Mouse (Mus musculus) lung, embryonic 14.5 days (tissue): ENCODE data around the gene Tub. TPM values are rescaled to one million over a fixed set of nuclear protein-coding genes. Genes with fewer than 3 reads are reported as not detected.
A peak's percentile ranks its signal among the peaks of the same experiment; 100 is the strongest.

Experiments used
- ATAC-seq: fragments of 200-750 bp; cut with Nextera tagmentation; 2 replicates; pipeline ENCODE4 v1.8.0; 2017; ENCODE audit warnings: mild to moderate bottlenecking, moderate TSS enrichment, moderate library complexity; ENCODE audit not compliant: insufficient read depth
- DNase-seq: peaks from one replicate; pipeline ENCODE4 v3.0.0-alpha.2; 2015
- H3K27ac ChIP-seq: fragments of 300-500 bp; sonication (generic); 2 replicates; pipeline ENCODE4 v1.5.1; 2014; ENCODE audit warnings: low read depth, mild to moderate bottlenecking, moderate library complexity
- H3K27me3 ChIP-seq: fragments of 300-500 bp; sonication (generic); 2 replicates; pipeline ENCODE4 v1.6.1; 2014; ENCODE audit warnings: low read length, control low read depth; ENCODE audit not compliant: insufficient read depth
- H3K36me3 ChIP-seq: fragments of 300-500 bp; sonication (generic); 2 replicates; pipeline ENCODE4 v1.6.1; 2014; ENCODE audit warnings: control low read depth; ENCODE audit not compliant: insufficient read depth
- H3K4me1 ChIP-seq: fragments of 300-500 bp; sonication (generic); 2 replicates; pipeline ENCODE4 v1.6.1; 2014; ENCODE audit warnings: antibody characterized with exemption, control low read depth; ENCODE audit not compliant: insufficient read depth
- H3K4me2 ChIP-seq: fragments of 300-500 bp; sonication (generic); 2 replicates; pipeline ENCODE4 v1.6.1; 2014; ENCODE audit warnings: mild to moderate bottlenecking
- H3K4me3 ChIP-seq: fragments of 300-500 bp; sonication (generic); 2 replicates; pipeline ENCODE4 v1.5.1; 2014; ENCODE audit warnings: low read depth, low read length
- H3K9ac ChIP-seq: fragments of 300-500 bp; sonication (generic); 2 replicates; pipeline ENCODE4 v1.6.1; 2014
- H3K9me3 ChIP-seq: fragments of 300-500 bp; sonication (generic); 2 replicates; pipeline ENCODE4 v1.6.1; 2016; ENCODE audit warnings: low read depth, low read length, control low read depth
- CTCF ChIP-seq: IDR thresholded peaks from 2 replicates; pipeline ENCODE4 v1.5.1; 2016; ENCODE audit warnings: antibody characterized with exemption, low read depth
- WGBS: fragments of 180-500 bp; shearing (Covaris S2); extraction: QIAGEN DNeasy Blood & Tissue Kit; methylation state at CpG from one replicate; pipeline ENCODE4 v1.1.7; 2014; 5-methylcytosine and 5-hydroxymethylcytosine counted together
- polyA plus RNA-seq: library from polyadenylated mRNA; unstranded; fragments of >200 nt; fragmentation: Nextera tagmentation; extraction: Ambion mirVana; gene quantifications from 2 replicates; pipeline ENCODE4 v1.2.1, GENCODE M21; 2014

The Tub gene
- polyA plus RNA-seq, 1 experiment from 2014 or later: 2.0 TPM

- Histone ChIP-seq H3K27me3 (no peaks in the 10 kb centered on the region), H3K27ac (no peak overlapping the region), H3K9me3 (no peaks in the 10 kb centered on the region), H3K4me3 (no peak overlapping the region), H3K4me1 (no peaks in the 10 kb centered on the region), H3K4me2 (no peak overlapping the region), H3K36me3 (no peaks in the 10 kb centered on the region), H3K9ac (no peak overlapping the region)
- DNase-seq (no peak), ATAC-seq (no peak)
- WGBS: 13% methylated on average over 3 of the region's 3 CpGs
- TF ChIP-seq CTCF: no peak
Observed at GRCm38 (mm10) chr7:109003653-109004052, 53.5 kb downstream of the Tub start.

DNA sequence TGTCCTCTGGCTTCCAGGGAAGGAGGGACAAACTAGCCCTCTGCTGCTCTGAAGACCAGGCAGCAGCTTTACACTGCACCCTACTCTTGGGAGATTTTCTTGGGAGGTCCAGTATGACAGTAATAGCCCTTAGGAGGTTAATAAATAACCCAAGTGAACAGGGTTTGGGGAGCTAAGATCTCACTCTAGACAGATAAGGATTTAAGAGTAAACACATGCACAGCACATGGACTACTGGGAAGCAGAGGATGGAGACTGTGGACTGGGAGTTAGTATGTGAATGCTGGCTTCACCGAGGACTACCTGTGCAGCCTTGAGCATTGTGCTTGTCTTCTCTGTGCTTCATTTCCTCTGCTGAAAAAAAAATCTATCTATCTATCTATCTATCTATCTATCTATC is 59.1 kb downstream of the Tub start:
- Histone ChIP-seq H3K4me3 (no peak overlapping the region), H3K36me3 (no peaks in the 10 kb centered on the region), H3K27me3 (peaks cover 26% of the 10 kb centered on the region), H3K9me3 (no peaks in the 10 kb centered on the region), H3K9ac (no peak overlapping the region), H3K4me1 (no peaks in the 10 kb centered on the region), H3K4me2 (no peak overlapping the region), H3K27ac (no peak overlapping the region)
- ATAC-seq (no peak), DNase-seq (no peak)
- no peak for TF ChIP-seq CTCF
- WGBS: 67% methylated on average over 1 of the region's 1 CpGs

GRCm38 (mm10) chr7:109010720-109011595 is 60.8 kb downstream of the Tub start:
- Histone ChIP-seq H3K4me3 (peak overlapping the region; percentile 56), H3K4me2 (peak overlapping the region; percentile 86), H3K4me1 (no peaks in the 10 kb centered on the region), H3K27me3 (peaks cover 26% of the 10 kb centered on the region), H3K9me3 (no peaks in the 10 kb centered on the region), H3K36me3 (no peaks in the 10 kb centered on the region), H3K9ac (peak overlapping the region; percentile 64), H3K27ac (no peak overlapping the region)
- WGBS: 1% methylated on average over 72 of the region's 82 CpGs
- ATAC-seq: peak; percentile 79
- no peak for TF ChIP-seq CTCF
- DNase-seq: peak; percentile 44

DNA sequence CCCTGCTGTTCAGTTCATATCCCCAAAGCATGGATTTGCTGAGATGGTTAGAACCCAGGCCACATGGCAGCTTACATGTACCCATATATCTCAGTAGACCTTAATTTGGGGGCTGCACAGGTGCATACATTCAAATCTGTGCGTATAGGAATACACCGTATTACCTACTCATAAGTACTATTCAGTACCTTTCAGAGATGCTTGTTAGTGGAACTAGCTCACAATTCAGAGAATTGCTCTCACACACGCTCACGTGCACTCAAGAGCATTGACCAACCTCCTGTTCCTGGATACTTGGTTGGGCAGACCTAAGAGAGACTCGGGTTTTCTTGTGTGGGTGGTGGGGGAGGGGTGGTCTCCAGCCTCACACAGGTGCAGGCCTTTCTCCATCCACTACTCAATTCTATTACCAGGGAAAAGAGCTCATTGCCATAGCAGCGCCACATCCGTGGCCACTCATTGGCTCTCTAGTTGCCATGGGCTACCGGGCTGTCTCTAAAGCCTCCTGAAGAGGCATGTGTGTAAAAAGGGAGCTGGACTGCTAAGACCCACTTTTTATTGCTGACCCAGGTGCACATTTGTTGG is 61.5 kb downstream of the Tub start:
- 33% methylated on average over 8 of the region's 8 CpGs for WGBS
- Histone ChIP-seq H3K27me3 (peaks cover 26% of the 10 kb centered on the region), H3K4me3 (peak overlapping the region; percentile 56), H3K4me1 (no peaks in the 10 kb centered on the region), H3K4me2 (peak overlapping the region; percentile 86), H3K36me3 (no peaks in the 10 kb centered on the region), H3K9me3 (no peaks in the 10 kb centered on the region), H3K9ac (no peak overlapping the region), H3K27ac (no peak overlapping the region)
- peak; percentile 18; the same call in 1 of the 2 replicates for ATAC-seq
- DNase-seq: no peak
- TF ChIP-seq CTCF: no peak

- H3K4me3 ChIP-seq: no peak overlapping the region
- H3K36me3 ChIP-seq: no peaks in the 10 kb centered on the region
- no peaks in the 10 kb centered on the region for H3K4me1 ChIP-seq
- no peak for TF ChIP-seq CTCF
- WGBS: 100% methylated on average over 1 of the region's 1 CpGs
- H3K4me2 ChIP-seq: no peak overlapping the region
- H3K27ac ChIP-seq: no peak overlapping the region
- H3K9me3 ChIP-seq: no peaks in the 10 kb centered on the region
- ATAC-seq (no peak), DNase-seq (no peak)
- peaks cover 26% of the 10 kb centered on the region for H3K27me3 ChIP-seq
- no peak overlapping the region for H3K9ac ChIP-seq
Observed at GRCm38 (mm10) chr7:109012575-109012974, 62.4 kb downstream of the Tub start.

DNA sequence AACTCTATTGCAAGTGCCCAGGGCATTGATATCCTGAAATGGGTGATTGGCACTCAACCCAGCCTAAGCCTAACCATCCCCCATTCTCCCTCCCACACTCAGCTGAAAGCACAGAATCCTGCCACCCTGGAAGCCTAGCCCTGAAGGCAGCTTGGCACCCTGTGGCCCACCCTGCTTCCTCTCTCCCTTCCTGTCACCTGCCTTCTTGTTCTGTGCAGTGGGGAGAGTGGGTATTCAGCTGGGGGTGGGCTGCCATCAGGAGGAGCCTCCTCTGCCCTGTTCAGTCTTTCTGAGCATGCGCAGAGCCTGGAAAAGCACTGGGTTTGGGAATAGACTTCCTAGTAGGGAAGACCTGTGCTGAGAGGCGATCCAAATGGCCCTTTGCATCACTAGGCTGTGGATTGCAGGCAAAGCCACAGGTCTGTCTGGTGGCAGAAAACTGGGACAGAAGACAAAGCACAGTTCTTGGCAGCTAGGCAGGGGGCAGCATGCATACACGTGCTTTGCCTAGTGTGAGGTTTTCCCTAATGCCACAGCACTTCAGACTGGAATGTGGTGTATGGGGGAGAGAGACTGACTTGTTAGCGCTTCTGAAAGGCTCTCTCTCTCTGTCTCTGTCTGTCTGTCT is 63.0 kb downstream of the Tub start:
- Histone ChIP-seq H3K9me3 (no peaks in the 10 kb centered on the region), H3K27ac (no peak overlapping the region), H3K4me2 (no peak overlapping the region), H3K36me3 (no peaks in the 10 kb centered on the region), H3K4me3 (no peak overlapping the region), H3K27me3 (peaks cover 26% of the 10 kb centered on the region), H3K4me1 (no peaks in the 10 kb centered on the region), H3K9ac (no peak overlapping the region)
- ATAC-seq (no peak), DNase-seq (no peak)
- no peak for TF ChIP-seq CTCF
- 49% methylated on average over 4 of the region's 4 CpGs for WGBS

DNA sequence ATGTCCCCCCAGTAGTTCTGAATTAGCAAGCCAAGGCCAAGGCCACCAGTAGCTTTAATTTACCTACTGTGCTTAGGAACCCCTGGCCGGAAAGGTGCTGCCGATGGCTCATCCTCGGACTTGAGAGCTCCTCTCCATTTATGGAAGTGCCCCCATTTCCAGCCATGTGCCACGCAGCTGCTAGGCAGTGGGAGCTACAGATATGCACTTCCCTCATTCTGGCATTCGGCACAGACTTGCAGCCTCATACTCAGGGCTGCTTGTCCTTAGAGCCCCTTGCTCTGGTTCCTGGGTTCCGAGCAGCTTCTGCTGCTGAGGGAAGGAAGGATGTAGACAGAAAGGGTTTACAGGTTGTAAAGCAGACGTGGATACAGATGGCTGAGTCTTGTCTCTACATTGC is 64.7 kb downstream of the Tub start:
- ATAC-seq: no peak
- 71% methylated on average over 7 of the region's 7 CpGs for WGBS

More for the DNA sequence above, 64.7 kb downstream of the Tub start:
- Histone ChIP-seq H3K27ac (no peak overlapping the region), H3K27me3 (peaks cover 23% of the 10 kb centered on the region), H3K9ac (no peak overlapping the region), H3K4me2 (no peak overlapping the region), H3K4me1 (no peaks in the 10 kb centered on the region), H3K36me3 (no peaks in the 10 kb centered on the region), H3K9me3 (no peaks in the 10 kb centered on the region), H3K4me3 (no peak overlapping the region)
- no peak for DNase-seq
- no peak for TF ChIP-seq CTCF
